Mouse (Mus musculus) MEL (cell line): ENCODE measurements at regions not wholly inside any gene's neighbourhood (a gene's known extent, or its start where the extent isn't known, plus 50 kb on each side); places are given as distances from the start of the nearest gene placed in this dataset.

Source experiments
- DNase-seq: peaks from one replicate; pipeline ENCODE4 v3.0.0; 2011; ENCODE audit warnings: low read depth, low spot score
- H3K27ac ChIP-seq: 2 replicates; pipeline ENCODE4 v1.5.1; 2012; ENCODE audit warnings: low read depth, mild to moderate bottlenecking, control low read depth, low read length, moderate library complexity; ENCODE audit not compliant: control insufficient read depth
- H3K27me3 ChIP-seq, 2 experiments: fragments of 150-350 bp in 1 of 2; sonication (generic) in 1 of 2; 2 replicates each; pipeline ENCODE4 v1.6.1; 2012; ENCODE audit warnings: low read length in 2 of 2, mild to moderate bottlenecking in 2 of 2, improper control_type of control experiment in 1 of 2, moderate library complexity in 1 of 2; ENCODE audit not compliant: insufficient read depth in 2 of 2, control insufficient read depth in 1 of 2
- H3K36me3 ChIP-seq, 2 experiments: 2 replicates each; pipeline ENCODE4 v1.6.1; 2012 to 2014; ENCODE audit warnings: low read length in 2 of 2, improper control_type of control experiment in 1 of 2, inconsistent platforms in 1 of 2, mild to moderate bottlenecking in 1 of 2; ENCODE audit not compliant: insufficient read depth in 2 of 2, control insufficient read depth in 1 of 2
- H3K4me1 ChIP-seq, 2 experiments: fragments of 150-350 bp in 1 of 2; sonication (generic) in 1 of 2; 2 replicates each; pipeline ENCODE4 v1.6.1; 2012; ENCODE audit warnings: low read length in 2 of 2, improper control_type of control experiment in 1 of 2, mild to moderate bottlenecking in 1 of 2; ENCODE audit not compliant: insufficient read depth in 2 of 2, control insufficient read depth in 1 of 2
- H3K4me3 ChIP-seq, 2 experiments: fragments of 150-350 bp in 1 of 2; sonication (generic) in 1 of 2; 2 replicates each; pipeline ENCODE4 v1.5.1; 2012; ENCODE audit warnings: low read depth in 2 of 2, low read length in 2 of 2, mild to moderate bottlenecking in 2 of 2, moderate library complexity in 2 of 2, control low read depth in 1 of 2, improper control_type of control experiment in 1 of 2; ENCODE audit not compliant: control insufficient read depth in 1 of 2, insufficient read depth in 1 of 2
- H3K79me2 ChIP-seq: 2 replicates; pipeline ENCODE4 v1.6.1; 2012; ENCODE audit warnings: mild to moderate bottlenecking, low read length, moderate library complexity; ENCODE audit not compliant: control insufficient read depth, poor library complexity, insufficient read depth
- H3K9ac ChIP-seq: 2 replicates; pipeline ENCODE4 v1.6.1; 2012; ENCODE audit warnings: low read depth, mild to moderate bottlenecking, control low read depth, low read length, moderate library complexity; ENCODE audit not compliant: control insufficient read depth, poor library complexity, severe bottlenecking
- H3K9me3 ChIP-seq: fragments of 150-350 bp; sonication (generic); replicated peaks from 2 replicates; pipeline ENCODE4 v1.6.1; 2012; ENCODE audit warnings: mild to moderate bottlenecking, low read length, improper control_type of control experiment, moderate library complexity; ENCODE audit not compliant: insufficient read depth
- CTCF ChIP-seq, 3 experiments: IDR thresholded peaks in 2 of 3; conservative IDR thresholded peaks in 1 of 3; 2 replicates each; pipeline ENCODE4 v1.5.1; 2011 to 2012; ENCODE audit warnings: low read length in 3 of 3, low read depth in 2 of 3, mild to moderate bottlenecking in 2 of 3, improper control_type of control experiment in 1 of 3, inconsistent platforms in 1 of 3, mixed read lengths in 1 of 3, moderate library complexity in 1 of 3; ENCODE audit not compliant: control insufficient read depth in 1 of 3, insufficient read depth in 1 of 3, poor library complexity in 1 of 3, severe bottlenecking in 1 of 3
- ELF1 ChIP-seq: IDR thresholded peaks from 2 replicates; pipeline ENCODE4 v1.6.1; 2014; ENCODE audit warnings: low read depth, mild to moderate bottlenecking, inconsistent platforms, low read length, improper control_type of control experiment, moderate library complexity
- ETS1 ChIP-seq: IDR thresholded peaks from 2 replicates; pipeline ENCODE4 v1.6.1; 2012; ENCODE audit warnings: low read depth, mild to moderate bottlenecking, inconsistent platforms, low read length, improper control_type of control experiment, moderate library complexity
- GABPA ChIP-seq: IDR thresholded peaks from 2 replicates; pipeline ENCODE4 v1.6.1; 2012; ENCODE audit warnings: low read depth, mild to moderate bottlenecking, inconsistent platforms, low read length, improper control_type of control experiment, moderate library complexity
- GATA1 ChIP-seq: IDR thresholded peaks from 2 replicates; pipeline ENCODE4 v1.6.1; 2011; ENCODE audit warnings: low read depth, low read length, improper control_type of control experiment
- HCFC1 ChIP-seq: IDR thresholded peaks from 2 replicates; pipeline ENCODE4 v1.6.1; 2012; ENCODE audit warnings: low read depth, mild to moderate bottlenecking, inconsistent platforms, low read length, improper control_type of control experiment, moderate library complexity
- JUND ChIP-seq: IDR thresholded peaks from 2 replicates; pipeline ENCODE4 v1.6.1; 2011; ENCODE audit warnings: low read depth, mild to moderate bottlenecking, improper control_type of control experiment, low read length
- KAT2A ChIP-seq: conservative IDR thresholded peaks from 2 replicates; pipeline ENCODE4 v1.6.1; 2012; ENCODE audit warnings: low read depth, low read length, improper control_type of control experiment, inconsistent platforms
- MAX ChIP-seq: IDR thresholded peaks from 2 replicates; pipeline ENCODE4 v1.6.1; 2011; ENCODE audit warnings: low read length, improper control_type of control experiment
- MAZ ChIP-seq: IDR thresholded peaks from 2 replicates; pipeline ENCODE4 v1.6.1; 2012; ENCODE audit warnings: low read depth, mild to moderate bottlenecking, inconsistent platforms, low read length, improper control_type of control experiment
- MEF2A ChIP-seq: IDR thresholded peaks from 2 replicates; pipeline ENCODE4 v1.6.1; 2014; ENCODE audit warnings: low read depth, mild to moderate bottlenecking, inconsistent platforms, low read length, improper control_type of control experiment; ENCODE audit not compliant: poor library complexity, insufficient replicate concordance, severe bottlenecking; ENCODE audit errors: extremely low read depth
- MXI1 ChIP-seq: IDR thresholded peaks from 2 replicates; pipeline ENCODE4 v1.6.1; 2011; ENCODE audit warnings: mild to moderate bottlenecking, low read depth, low read length, improper control_type of control experiment
- MYB ChIP-seq: IDR thresholded peaks from 2 replicates; pipeline ENCODE4 v1.6.1; 2011; ENCODE audit warnings: mild to moderate bottlenecking, low read depth, low read length, improper control_type of control experiment
- MYC ChIP-seq: IDR thresholded peaks from 2 replicates; pipeline ENCODE4 v1.6.1; 2011; ENCODE audit warnings: low read depth, mild to moderate bottlenecking, low read length, improper control_type of control experiment, moderate library complexity
- POLR2A ChIP-seq, 2 experiments: IDR thresholded peaks; 2 replicates each; pipeline ENCODE4 v1.6.1; 2011 to 2012; ENCODE audit warnings: low read length in 2 of 2, mild to moderate bottlenecking in 2 of 2, control low read depth in 1 of 2, improper control_type of control experiment in 1 of 2, low read depth in 1 of 2, moderate library complexity in 1 of 2; ENCODE audit not compliant: control insufficient read depth in 1 of 2, insufficient read depth in 1 of 2, poor library complexity in 1 of 2
- POLR2AphosphoS2 ChIP-seq: IDR thresholded peaks from 2 replicates; pipeline ENCODE4 v1.6.1; 2011; ENCODE audit warnings: low read length, improper control_type of control experiment
- POLR2AphosphoS5 ChIP-seq: IDR thresholded peaks from 2 replicates; pipeline ENCODE4 v1.6.1; 2012; ENCODE audit warnings: low read depth, borderline replicate concordance, mild to moderate bottlenecking, inconsistent platforms, low read length, moderate library complexity, mixed read lengths
- RAD21 ChIP-seq: IDR thresholded peaks from 2 replicates; pipeline ENCODE4 v1.6.1; 2011; ENCODE audit warnings: mild to moderate bottlenecking, low read depth, low read length, improper control_type of control experiment
- RCOR1 ChIP-seq: IDR thresholded peaks from 2 replicates; pipeline ENCODE4 v1.6.1; 2012; ENCODE audit warnings: low read depth, mild to moderate bottlenecking, inconsistent platforms, low read length, improper control_type of control experiment
- SMC3 ChIP-seq: IDR thresholded peaks from 2 replicates; pipeline ENCODE4 v1.6.1; 2011; ENCODE audit warnings: low read depth, low read length, improper control_type of control experiment
- TCF12 ChIP-seq: IDR thresholded peaks from 2 replicates; pipeline ENCODE4 v1.6.1; 2014; ENCODE audit warnings: low read depth, mild to moderate bottlenecking, inconsistent platforms, low read length, improper control_type of control experiment, moderate library complexity
- UBTF ChIP-seq: IDR thresholded peaks from 2 replicates; pipeline ENCODE4 v1.6.1; 2012; ENCODE audit warnings: low read depth, mild to moderate bottlenecking, inconsistent platforms, low read length, improper control_type of control experiment, moderate library complexity, borderline replicate concordance; ENCODE audit not compliant: insufficient read depth
- USF2 ChIP-seq, 2 experiments: IDR thresholded peaks; 2 replicates each; pipeline ENCODE4 v1.6.1; 2011 to 2012; ENCODE audit warnings: improper control_type of control experiment in 2 of 2, low read length in 2 of 2, borderline replicate concordance in 1 of 2, inconsistent platforms in 1 of 2, low read depth in 1 of 2, mild to moderate bottlenecking in 1 of 2; ENCODE audit not compliant: insufficient read depth in 1 of 2
- ZC3H11A ChIP-seq: IDR thresholded peaks from 2 replicates; pipeline ENCODE4 v1.6.1; 2012; ENCODE audit warnings: low read depth, mild to moderate bottlenecking, inconsistent platforms, low read length, improper control_type of control experiment
- ZKSCAN1 ChIP-seq: IDR thresholded peaks from 2 replicates; pipeline ENCODE4 v1.6.1; 2012; ENCODE audit warnings: low read depth, mild to moderate bottlenecking, inconsistent platforms, low read length, improper control_type of control experiment, moderate library complexity
- ZMIZ1 ChIP-seq: IDR thresholded peaks from 2 replicates; pipeline ENCODE4 v1.6.1; 2012; ENCODE audit warnings: low read depth, mild to moderate bottlenecking, inconsistent platforms, low read length, improper control_type of control experiment, moderate library complexity

GRCm38 (mm10) chr7:71475383-71475782 lies 124.1 kb upstream of the Gm10295 start:
- Histone ChIP-seq H3K27ac (no peak overlapping the region), H3K4me1 (no peaks in the 10 kb centered on the region), H3K9ac (no peak overlapping the region), H3K9me3 (no peaks in the 10 kb centered on the region), H3K4me3 (no peak overlapping the region), H3K36me3 (no peaks in the 10 kb centered on the region), H3K79me2 (no peaks in the 10 kb centered on the region), H3K27me3 (no peaks in the 10 kb centered on the region)
- TF ChIP-seq ZC3H11A (no peak), POLR2AphosphoS2 (no peak), GABPA (no peak), MYB (no peak), USF2 (IDR thresholded peaks at IDR 0.05; ENCODE audit: borderline replicate concordance in 1 of 2, insufficient read depth in 1 of 2, low read depth in 1 of 2, low read length in 2 of 2) (no peak), POLR2AphosphoS5 (no peak), JUND (no peak), RCOR1 (no peak), TCF12 (no peak), UBTF (no peak), ETS1 (no peak), MYC (no peak), MXI1 (no peak), ZMIZ1 (no peak), ELF1 (no peak), RAD21 (no peak), MEF2A (no peak)
- DNase-seq, result no peak

GRCm38 (mm10) chr7:71472384-71473141 lies 121.3 kb upstream of the Gm10295 start:
- Histone ChIP-seq H3K4me3 (no peak overlapping the region), H3K27me3 (no peaks in the 10 kb centered on the region), H3K79me2 (no peaks in the 10 kb centered on the region), H3K9ac (no peak overlapping the region), H3K36me3 (no peaks in the 10 kb centered on the region), H3K4me1 (no peaks in the 10 kb centered on the region), H3K9me3 (no peaks in the 10 kb centered on the region), H3K27ac (no peak overlapping the region)
- TF ChIP-seq RAD21, result no peak
- no peak for TF ChIP-seq POLR2A (IDR thresholded peaks at IDR 0.05; ENCODE audit: control insufficient read depth in 1 of 2, insufficient read depth in 1 of 2, low read depth in 1 of 2, low read length in 2 of 2, poor library complexity in 1 of 2)
- no peak for TF ChIP-seq HCFC1
- TF ChIP-seq MAZ, result no peak
- no peak for TF ChIP-seq ZKSCAN1
- TF ChIP-seq USF2 (IDR thresholded peaks at IDR 0.05; ENCODE audit: borderline replicate concordance in 1 of 2, insufficient read depth in 1 of 2, low read depth in 1 of 2, low read length in 2 of 2), result no peak
- no peak for TF ChIP-seq SMC3
- no peak for TF ChIP-seq CTCF (IDR thresholded peaks at IDR 0.05 in 2 of 3, conservative IDR thresholded peaks at IDR 0.05 in 1 of 3; ENCODE audit: control insufficient read depth in 1 of 3, insufficient read depth in 1 of 3, low read depth in 2 of 3, low read length in 3 of 3, poor library complexity in 1 of 3, severe bottlenecking in 1 of 3)
- TF ChIP-seq GATA1, result no peak
- TF ChIP-seq ELF1, result no peak
- TF ChIP-seq KAT2A, result no peak
- TF ChIP-seq MAX, result no peak
- DNase-seq, result no peak
